Mouse (Mus musculus): ENCODE measurements around the gene Hist1h3e. TPM values are rescaled to one million over a fixed set of nuclear protein-coding genes. Genes with fewer than 3 reads are reported as not detected.

The Hist1h3e gene
- 2.8 TPM for polyA plus RNA-seq (2017; shearing (Covaris generic))

GRCm38 (mm10) chr13:23561883-23562659 lies at the start of gene Hist1h3e:
Hist1h3e (minus strand) TSS chr13:23562369.

GRCm38 (mm10) chr13:23581408-23582218 lies 19.4 kb upstream of the Hist1h3e start, which contains the start of gene Hist1h4d:
Hist1h4d (plus strand) TSS chr13:23581598.

GRCm38 (mm10) chr13:23575271-23575851 lies 13.2 kb upstream of the Hist1h3e start, which contains the start of gene Hist1h3d:
Hist1h3d (plus strand) TSS chr13:23575763.

GRCm38 (mm10) chr13:23573898-23574524 lies 11.8 kb upstream of the Hist1h3e start, which contains the start of the genes Hist1h2bf and Hist1h2ad:
Hist1h2bf (minus strand) TSS chr13:23574196.
Hist1h2ad (plus strand) TSS chr13:23574381.

GRCm38 (mm10) chr13:23571022-23571503 lies 8.9 kb upstream of the Hist1h3e start, which contains the start of the genes Hist1h2ae and Hist1h2bg:
Hist1h2ae (minus strand) TSS chr13:23571220.
Hist1h2bg (plus strand) TSS chr13:23571396.

GRCm38 (mm10) chr13:23552962-23553361 lies 9.2 kb downstream of the Hist1h3e start, which contains the start of gene Hist1h1d:
Hist1h1d (plus strand) TSS chr13:23553262.

GRCm38 (mm10) chr13:23551146-23551834 lies 10.9 kb downstream of the Hist1h3e start, which contains the start of gene Hist1h4f:
Hist1h4f (minus strand) TSS chr13:23551648.

GRCm38 (mm10) chr13:23543965-23544786 lies 18.0 kb downstream of the Hist1h3e start, which contains the start of gene Hist1h3f:
Hist1h3f (plus strand) TSS chr13:23544052.

GRCm38 (mm10) chr13:23542999-23543607 lies 19.1 kb downstream of the Hist1h3e start, which contains the start of gene Hist1h2bh:
Hist1h2bh (minus strand) TSS chr13:23543392.

GRCm38 (mm10) chr13:23535137-23536075 lies 26.8 kb downstream of the Hist1h3e start, which contains the start of gene Hist1h3g:
Hist1h3g (plus strand) TSS chr13:23535422.

GRCm38 (mm10) chr13:23533560-23534367 lies 28.4 kb downstream of the Hist1h3e start, which contains the start of gene Hist1h2af:
Hist1h2af (plus strand) TSS chr13:23533906.

GRCm38 (mm10) chr13:23530901-23531875 lies 31.0 kb downstream of the Hist1h3e start, which contains the start of gene Hist1h4h:
Hist1h4h (plus strand) TSS chr13:23531050.

Data from effector memory CD4-positive, alpha-beta T cell, adult 5 months (primary cell).